Mouse (Mus musculus) bone marrow, adult 2 months (tissue): ENCODE results near the gene Mpig6b. TPM values are rescaled to one million over a fixed set of nuclear protein-coding genes. Genes with fewer than 3 reads are reported as not detected.
A peak's percentile ranks its signal among the peaks of the same experiment; 100 is the strongest.

Source experiments
- H3K27ac ChIP-seq: fragments of 200-500 bp; 2 replicates; pipeline ENCODE4 v1.5.1; 2012; ENCODE audit warnings: low read depth, mild to moderate bottlenecking, control low read depth, inconsistent platforms, low read length; ENCODE audit not compliant: control insufficient read depth, poor library complexity, insufficient read depth
- H3K4me1 ChIP-seq: fragments of 200-500 bp; 2 replicates; pipeline ENCODE4 v1.6.1; 2011; ENCODE audit warnings: low read length; ENCODE audit not compliant: control insufficient read depth, insufficient read depth
- H3K4me3 ChIP-seq: fragments of 200-500 bp; replicated peaks from 2 replicates; pipeline ENCODE3; 2011; ENCODE audit warnings: mild to moderate bottlenecking, low read depth, low read length, control low read depth; ENCODE audit not compliant: control insufficient read depth
- CTCF ChIP-seq: fragments of 200-500 bp; IDR thresholded peaks from 2 replicates; pipeline ENCODE4 v1.5.1; 2011; ENCODE audit warnings: low read length, control low read depth; ENCODE audit not compliant: control insufficient read depth, insufficient read depth
- POLR2A ChIP-seq: fragments of 200-500 bp; IDR thresholded peaks from 2 replicates; pipeline ENCODE4 v1.6.1; 2011; ENCODE audit warnings: low read depth, mild to moderate bottlenecking, control low read depth, low read length, borderline replicate concordance; ENCODE audit not compliant: control insufficient read depth
- WGBS: fragments of 180-500 bp; shearing (Covaris S2); methylation state at CpG from one replicate; pipeline ENCODE4 v1.1.7; 2018; 5-methylcytosine and 5-hydroxymethylcytosine counted together
- polyA plus RNA-seq: library from polyadenylated mRNA; stranded (reverse); fragments of >200 nt; gene quantifications from 2 replicates; pipeline ENCODE4 v1.2.4, GENCODE M21; 2011; ENCODE audit warnings: low replicate concordance; ENCODE audit not compliant: missing spikeins, insufficient read depth, insufficient read length

Mpig6b gene
- polyA plus RNA-seq, 1 experiment = 35.6 TPM

- 17% methylated on average over 4 of the region's 4 CpGs for WGBS
- Histone ChIP-seq H3K4me3 (peak overlapping the region; percentile 14), H3K27ac (no peak overlapping the region), H3K4me1 (peaks cover 2% of the 10 kb centered on the region)
- TF ChIP-seq POLR2A (no peak), CTCF (no peak)
These were observed 42.2 kb downstream of the Mpig6b start for GRCm38 (mm10) chr17:35023756-35024155.

GRCm38 (mm10) chr17:35023221-35023620 lies 42.8 kb downstream of the Mpig6b start:
- no peak overlapping the region for H3K4me3 ChIP-seq
- TF ChIP-seq CTCF (no peak), POLR2A (no peak)
- no peak overlapping the region for H3K27ac ChIP-seq
- WGBS = 85% methylated on average over 5 of the region's 5 CpGs
- H3K4me1 ChIP-seq = peaks cover 2% of the 10 kb centered on the region

- Histone ChIP-seq H3K27ac (no peak overlapping the region), H3K4me1 (peaks cover 2% of the 10 kb centered on the region), H3K4me3 (no peak overlapping the region)
- whole genome bisulfite sequencing = 86% methylated on average over 8 of the region's 8 CpGs
- TF ChIP-seq POLR2A = no peak
- TF ChIP-seq CTCF = no peak
These were observed 43.4 kb downstream of the Mpig6b start for GRCm38 (mm10) chr17:35022541-35023060.

GRCm38 (mm10) chr17:35021842-35022477 lies 44.0 kb downstream of the Mpig6b start:
- Histone ChIP-seq H3K4me1 (peaks cover 2% of the 10 kb centered on the region), H3K4me3 (no peak overlapping the region), H3K27ac (no peak overlapping the region)
- no peak for TF ChIP-seq CTCF
- 40% methylated on average over 6 of the region's 6 CpGs for WGBS

GRCm38 (mm10) chr17:35021163-35021808 lies 44.7 kb downstream of the Mpig6b start:
- TF ChIP-seq POLR2A = no peak
- TF ChIP-seq CTCF = peak; percentile 99
- H3K4me3 ChIP-seq = no peak overlapping the region
- H3K4me1 ChIP-seq = peaks cover 2% of the 10 kb centered on the region
- WGBS = 20% methylated on average over 17 of the region's 17 CpGs
- H3K27ac ChIP-seq = no peak overlapping the region

- TF ChIP-seq CTCF (no peak), POLR2A (no peak)
- Histone ChIP-seq H3K4me3 (no peak overlapping the region), H3K27ac (no peak overlapping the region), H3K4me1 (peaks cover 2% of the 10 kb centered on the region)
- 90% methylated on average over 8 of the region's 8 CpGs for WGBS
These were observed 45.4 kb downstream of the Mpig6b start for GRCm38 (mm10) chr17:35020551-35020950.

- H3K4me1 ChIP-seq = peaks cover 2% of the 10 kb centered on the region
- no peak overlapping the region for H3K27ac ChIP-seq
- H3K4me3 ChIP-seq = no peak overlapping the region
- no peak for TF ChIP-seq CTCF
- TF ChIP-seq POLR2A = no peak
- 91% methylated on average over 11 of the region's 11 CpGs for WGBS
These were observed 46.1 kb downstream of the Mpig6b start for GRCm38 (mm10) chr17:35019894-35020293.

GRCm38 (mm10) chr17:35018171-35018570 lies 47.8 kb downstream of the Mpig6b start:
- no peak for TF ChIP-seq CTCF
- no peak for TF ChIP-seq POLR2A

More at GRCm38 (mm10) chr17:35018171-35018570, 47.8 kb downstream of the Mpig6b start:
- no peak overlapping the region for H3K27ac ChIP-seq
- WGBS = 82% methylated on average over 3 of the region's 3 CpGs
- H3K4me1 ChIP-seq = no peaks in the 10 kb centered on the region; the same call in 1 of the 2 replicates
- no peak overlapping the region for H3K4me3 ChIP-seq
